ENCODE assay signal across 20 mouse cellular contexts in genomic region chr9:117364610-117365009, GRCm38 (mm10).
DNase-seq lines count a peak whose midpoint lies in the region; ATAC-seq and TF ChIP-seq lines count a peak whose summit lies in the region.
"Had no signal": no experiment of that assay in that cellular context is flagged by ENCODE, and none has a peak within 500 bp of the region (broad histone marks: within the 10 kb centered on the region; RNA-seq: fewer than 3 reads in every experiment).

No protein-coding gene starts in this region.

- no peak for TF ChIP-seq POLR2A in kidney, adult 2 months (IDR thresholded peaks at IDR 0.05; ENCODE audit: low read depth, low read length)

- H3K9me3 ChIP-seq in kidney, embryonic 15.5 days (replicated peaks): no peaks in the 10 kb centered on the region
- no peaks in the 10 kb centered on the region for H3K9me3 ChIP-seq in neural tube, embryonic 14.5 days (ENCODE audit: control insufficient read depth, low read length)
- H3K9me3 ChIP-seq: embryonic facial prominence, embryonic 15.5 days; forebrain, embryonic 10.5 days; hindbrain, embryonic 13.5 days had no signal

- H3K4me2 ChIP-seq in kidney, embryonic 15.5 days: no peak overlapping the region
- no peak overlapping the region for H3K4me2 ChIP-seq in neural tube, embryonic 14.5 days (ENCODE audit: low read depth, low read length)
- H3K4me2 ChIP-seq: embryonic facial prominence, embryonic 15.5 days; hindbrain, embryonic 13.5 days had no signal

- 0 out of 2 replicates have a peak overlapping the region, but pooled peaks have one; percentile 24 for H3K27ac ChIP-seq in kidney, embryonic 15.5 days
- H3K27ac ChIP-seq in kidney, adult 2 months (ENCODE audit: insufficient read depth, low read depth, low read length): no peak overlapping the region
- no peak overlapping the region for H3K27ac ChIP-seq in neural tube, embryonic 14.5 days (ENCODE audit: low read depth, low read length)
- H3K27ac ChIP-seq: embryonic facial prominence, embryonic 15.5 days; forebrain, embryonic 10.5 days; gastrocnemius, adult 2 months; hindbrain, embryonic 13.5 days had no signal

- ATAC-seq in kidney, embryonic 15.5 days (replicated peaks; ENCODE audit: low FRiP score): peak; percentile 58; the same call in 1 of the 2 replicates
- peak; percentile 71 for ATAC-seq in neural tube, embryonic 14.5 days (ENCODE audit: low read depth)
- ATAC-seq: forebrain, embryonic 14.5 days had no signal

- TF ChIP-seq CTCF in kidney, adult 2 months (conservative IDR thresholded peaks at IDR 0.05; ENCODE audit: insufficient read depth, insufficient read length, low read depth, low read length): no peak

- H3K4me1 ChIP-seq in kidney, embryonic 15.5 days: peaks cover 15% of the 10 kb centered on the region
- no peaks in the 10 kb centered on the region for H3K4me1 ChIP-seq in kidney, adult 2 months (ENCODE audit: control insufficient read depth, insufficient read depth, low read length)
- H3K4me1 ChIP-seq in neural tube, embryonic 14.5 days (ENCODE audit: control insufficient read depth, insufficient read depth, low read length): no peaks in the 10 kb centered on the region
- H3K4me1 ChIP-seq: embryonic facial prominence, embryonic 15.5 days had no signal

- no peaks in the 10 kb centered on the region for H3K36me3 ChIP-seq in kidney, embryonic 15.5 days
- H3K36me3 ChIP-seq in kidney, adult 2 months (ENCODE audit: control insufficient read depth, insufficient read depth, low read length): no peaks in the 10 kb centered on the region
- no peaks in the 10 kb centered on the region for H3K36me3 ChIP-seq in neural tube, embryonic 14.5 days (ENCODE audit: control insufficient read depth, insufficient read depth, low read length)
- H3K36me3 ChIP-seq: embryonic facial prominence, embryonic 15.5 days; forebrain, embryonic 10.5 days; hindbrain, embryonic 13.5 days had no signal

- H3K4me3 ChIP-seq in kidney, embryonic 15.5 days (replicated peaks): no peak overlapping the region
- no peak overlapping the region for H3K4me3 ChIP-seq in kidney, adult 2 months (ENCODE audit: insufficient read depth, low read depth, low read length)
- H3K4me3 ChIP-seq in neural tube, embryonic 14.5 days (ENCODE audit: low read depth, low read length): no peak overlapping the region
- H3K4me3 ChIP-seq: embryonic facial prominence, embryonic 15.5 days; erythroblast, embryonic 14.5 days; forebrain, embryonic 10.5 days; gastrocnemius, adult 2 months; hindbrain, embryonic 13.5 days had no signal

- 36% methylated on average over 3 of the region's 3 CpGs for WGBS in kidney, embryonic 15.5 days
- WGBS in kidney, adult 2 months: 32% methylated on average over 3 of the region's 3 CpGs
- WGBS in neural tube, embryonic 14.5 days: 6% methylated on average over 3 of the region's 3 CpGs

- H3K9ac ChIP-seq in kidney, embryonic 15.5 days: no peak overlapping the region
- no peak overlapping the region for H3K9ac ChIP-seq in neural tube, embryonic 14.5 days (replicated peaks; ENCODE audit: low read depth, low read length)
- H3K9ac ChIP-seq: embryonic facial prominence, embryonic 15.5 days; hindbrain, embryonic 13.5 days had no signal

- no peaks in the 10 kb centered on the region for H3K27me3 ChIP-seq in kidney, embryonic 15.5 days
- no peaks in the 10 kb centered on the region for H3K27me3 ChIP-seq in kidney, adult 2 months (replicated peaks; ENCODE audit: control insufficient read depth, insufficient read depth, low read length)
- H3K27me3 ChIP-seq in neural tube, embryonic 14.5 days (ENCODE audit: control insufficient read depth, insufficient read depth, low read length): no peaks in the 10 kb centered on the region
- H3K27me3 ChIP-seq: embryonic facial prominence, embryonic 15.5 days; hindbrain, embryonic 13.5 days had no signal

- DNase-seq in kidney, adult 2 months: no peak
- peak; percentile 29 for DNase-seq in retina, embryonic 14.5 days (ENCODE audit: low spot score)
- no peak for DNase-seq in retina, postnatal 1 day
- DNase-seq in ovary, postnatal 36 days (ENCODE audit: low spot score): no peak
- DNase-seq: adrenal gland, adult 2 months; adrenal gland, postnatal 25 days; cerebellum, adult 2 months; cerebellum, postnatal 14 days; embryo, embryonic 11 days; gastrocnemius, adult 2 months; gastrocnemius, postnatal 25 days; heart, postnatal 10 days; heart, postnatal 4 days had no signal
